Mouse (Mus musculus): ENCODE data around the gene Trim71. TPM values are rescaled to one million over a fixed set of nuclear protein-coding genes. Genes with fewer than 3 reads are reported as not detected.

The Trim71 gene
- total and polyA plus RNA-seq, 2 experiments = not detected

GRCm38 (mm10) chr9:114546765-114547164, 17.4 kb downstream of the Trim71 start:
- Histone ChIP-seq H3K9ac (ENCODE audit: low read depth, low read length) (no peak overlapping the region), H3K4me1 (ENCODE audit: control insufficient read depth, insufficient read depth, low read length) (no peaks in the 10 kb centered on the region), H3K79me2 (ENCODE audit: control insufficient read depth, insufficient read depth, low read length) (no peaks in the 10 kb centered on the region), H3K27ac (replicated peaks; ENCODE audit: insufficient read depth, low read depth, low read length) (no peak overlapping the region), H3K4me3 (ENCODE audit: insufficient read depth, low read depth, low read length) (no peak overlapping the region), H3K27me3 (ENCODE audit: control insufficient read depth, insufficient read depth, low read length) (no peaks in the 10 kb centered on the region), H3K36me3 (ENCODE audit: control insufficient read depth, insufficient read depth, low read length) (no peaks in the 10 kb centered on the region)
- DNase-seq (ENCODE audit: extremely low read depth, low read depth, low spot score) = no peak
- TF ChIP-seq CTCF (IDR thresholded peaks at IDR 0.05; ENCODE audit: low read depth, low read length) (no peak), POLR2A (IDR thresholded peaks at IDR 0.05; ENCODE audit: extremely low read depth, insufficient read depth, low read length) (no peak)
- WGBS = 62% methylated on average over 12 of the region's 12 CpGs

GRCm38 (mm10) chr9:114544754-114545393, 19.3 kb downstream of the Trim71 start:
- Histone ChIP-seq H3K36me3 (ENCODE audit: control insufficient read depth, insufficient read depth, low read length) (no peaks in the 10 kb centered on the region), H3K79me2 (ENCODE audit: control insufficient read depth, insufficient read depth, low read length) (no peaks in the 10 kb centered on the region), H3K27me3 (ENCODE audit: control insufficient read depth, insufficient read depth, low read length) (no peaks in the 10 kb centered on the region), H3K4me3 (ENCODE audit: insufficient read depth, low read depth, low read length) (no peak overlapping the region), H3K4me1 (ENCODE audit: control insufficient read depth, insufficient read depth, low read length) (no peaks in the 10 kb centered on the region), H3K27ac (replicated peaks; ENCODE audit: insufficient read depth, low read depth, low read length) (no peak overlapping the region), H3K9ac (ENCODE audit: low read depth, low read length) (no peak overlapping the region)
- 71% methylated on average over 9 of the region's 9 CpGs for WGBS
- DNase-seq (ENCODE audit: extremely low read depth, low read depth, low spot score) = no peak
- TF ChIP-seq POLR2A (IDR thresholded peaks at IDR 0.05; ENCODE audit: extremely low read depth, insufficient read depth, low read length) (no peak), CTCF (IDR thresholded peaks at IDR 0.05; ENCODE audit: low read depth, low read length) (no peak)

- TF ChIP-seq POLR2A (IDR thresholded peaks at IDR 0.05; ENCODE audit: extremely low read depth, insufficient read depth, low read length) = no peak
- no peak for TF ChIP-seq CTCF (IDR thresholded peaks at IDR 0.05; ENCODE audit: low read depth, low read length)
- no peaks in the 10 kb centered on the region for H3K4me1 ChIP-seq (ENCODE audit: control insufficient read depth, insufficient read depth, low read length)
- WGBS = 55% methylated on average over 17 of the region's 17 CpGs
Observed at GRCm38 (mm10) chr9:114543882-114544753, 20.1 kb downstream of the Trim71 start.

GRCm38 (mm10) chr9:114541279-114541741, 22.9 kb downstream of the Trim71 start:
- DNase-seq (ENCODE audit: extremely low read depth, low read depth, low spot score) = no peak
- Histone ChIP-seq H3K79me2 (ENCODE audit: control insufficient read depth, insufficient read depth, low read length) (no peaks in the 10 kb centered on the region), H3K27me3 (ENCODE audit: control insufficient read depth, insufficient read depth, low read length) (no peaks in the 10 kb centered on the region), H3K36me3 (ENCODE audit: control insufficient read depth, insufficient read depth, low read length) (no peaks in the 10 kb centered on the region), H3K9ac (ENCODE audit: low read depth, low read length) (no peak overlapping the region), H3K27ac (replicated peaks; ENCODE audit: insufficient read depth, low read depth, low read length) (no peak overlapping the region), H3K4me3 (ENCODE audit: insufficient read depth, low read depth, low read length) (no peak overlapping the region), H3K4me1 (ENCODE audit: control insufficient read depth, insufficient read depth, low read length) (no peaks in the 10 kb centered on the region)
- 64% methylated on average over 1 of the region's 1 CpGs for WGBS
- TF ChIP-seq POLR2A (IDR thresholded peaks at IDR 0.05; ENCODE audit: extremely low read depth, insufficient read depth, low read length) (no peak), CTCF (IDR thresholded peaks at IDR 0.05; ENCODE audit: low read depth, low read length) (no peak)

More at GRCm38 (mm10) chr9:114543882-114544753, 20.1 kb downstream of the Trim71 start:
- DNase-seq (ENCODE audit: extremely low read depth, low read depth, low spot score) = no peak
- H3K9ac ChIP-seq (ENCODE audit: low read depth, low read length) = no peak overlapping the region
- H3K27me3 ChIP-seq (ENCODE audit: control insufficient read depth, insufficient read depth, low read length) = no peaks in the 10 kb centered on the region
- no peak overlapping the region for H3K27ac ChIP-seq (replicated peaks; ENCODE audit: insufficient read depth, low read depth, low read length)
- H3K79me2 ChIP-seq (ENCODE audit: control insufficient read depth, insufficient read depth, low read length) = no peaks in the 10 kb centered on the region
- H3K4me3 ChIP-seq (ENCODE audit: insufficient read depth, low read depth, low read length) = no peak overlapping the region
- no peaks in the 10 kb centered on the region for H3K36me3 ChIP-seq (ENCODE audit: control insufficient read depth, insufficient read depth, low read length)

- Histone ChIP-seq H3K79me2 (ENCODE audit: control insufficient read depth, insufficient read depth, low read length) (no peaks in the 10 kb centered on the region), H3K4me1 (ENCODE audit: control insufficient read depth, insufficient read depth, low read length) (no peaks in the 10 kb centered on the region), H3K27ac (replicated peaks; ENCODE audit: insufficient read depth, low read depth, low read length) (no peak overlapping the region), H3K36me3 (ENCODE audit: control insufficient read depth, insufficient read depth, low read length) (no peaks in the 10 kb centered on the region), H3K9ac (ENCODE audit: low read depth, low read length) (no peak overlapping the region), H3K4me3 (ENCODE audit: insufficient read depth, low read depth, low read length) (no peak overlapping the region), H3K27me3 (ENCODE audit: control insufficient read depth, insufficient read depth, low read length) (no peaks in the 10 kb centered on the region)
- TF ChIP-seq CTCF (IDR thresholded peaks at IDR 0.05; ENCODE audit: low read depth, low read length) (no peak), POLR2A (IDR thresholded peaks at IDR 0.05; ENCODE audit: extremely low read depth, insufficient read depth, low read length) (no peak)
- 97% methylated on average over 7 of the region's 7 CpGs for WGBS
- no peak for DNase-seq (ENCODE audit: extremely low read depth, low read depth, low spot score)
Observed at GRCm38 (mm10) chr9:114538996-114539563, 25.1 kb downstream of the Trim71 start.
